Mouse (Mus musculus) limb, embryonic 13.5 days (tissue): ENCODE measurements at regions not wholly inside any gene's neighbourhood (a gene's known extent, or its start where the extent isn't known, plus 50 kb on each side); places are given as distances from the start of the nearest gene placed in this dataset.

Experiments
- ATAC-seq: fragments of 200-750 bp; cut with Nextera tagmentation; 2 replicates; pipeline ENCODE4 v1.8.0; 2017; ENCODE audit warnings: low read depth, moderate number of reproducible peaks, moderate TSS enrichment; ENCODE audit not compliant: low FRiP score
- H3K27ac ChIP-seq: fragments of 300-500 bp; sonication (generic); 2 replicates; pipeline ENCODE4 v1.5.1; 2015; ENCODE audit warnings: inconsistent platforms, mild to moderate bottlenecking, moderate library complexity
- H3K27me3 ChIP-seq: fragments of 300-500 bp; sonication (generic); 2 replicates; pipeline ENCODE4 v1.6.1; 2015; ENCODE audit warnings: mild to moderate bottlenecking, inconsistent platforms
- H3K36me3 ChIP-seq: fragments of 300-500 bp; sonication (generic); 2 replicates; pipeline ENCODE4 v1.6.1; 2015; ENCODE audit warnings: inconsistent platforms, mild to moderate bottlenecking, moderate library complexity
- H3K4me1 ChIP-seq: fragments of 300-500 bp; sonication (generic); 2 replicates; pipeline ENCODE4 v1.6.1; 2015; ENCODE audit warnings: inconsistent platforms
- H3K4me2 ChIP-seq: fragments of 300-500 bp; sonication (generic); replicated peaks from 2 replicates; pipeline ENCODE4 v1.6.1; 2015; ENCODE audit warnings: inconsistent platforms, mild to moderate bottlenecking, moderate library complexity
- H3K4me3 ChIP-seq: fragments of 300-500 bp; sonication (generic); 2 replicates; pipeline ENCODE4 v1.5.1; 2015; ENCODE audit warnings: moderate library complexity, mild to moderate bottlenecking, inconsistent platforms
- H3K9ac ChIP-seq: fragments of 300-500 bp; sonication (generic); 2 replicates; pipeline ENCODE4 v1.6.1; 2015; ENCODE audit warnings: mild to moderate bottlenecking, inconsistent platforms
- H3K9me3 ChIP-seq: fragments of 300-500 bp; sonication (generic); 2 replicates; pipeline ENCODE4 v1.6.1; 2016; ENCODE audit warnings: inconsistent platforms
- WGBS: fragments of 180-500 bp; shearing (Covaris S2); methylation state at CpG from one replicate; pipeline ENCODE4 v1.1.7; 2015; 5-methylcytosine and 5-hydroxymethylcytosine counted together

DNA sequence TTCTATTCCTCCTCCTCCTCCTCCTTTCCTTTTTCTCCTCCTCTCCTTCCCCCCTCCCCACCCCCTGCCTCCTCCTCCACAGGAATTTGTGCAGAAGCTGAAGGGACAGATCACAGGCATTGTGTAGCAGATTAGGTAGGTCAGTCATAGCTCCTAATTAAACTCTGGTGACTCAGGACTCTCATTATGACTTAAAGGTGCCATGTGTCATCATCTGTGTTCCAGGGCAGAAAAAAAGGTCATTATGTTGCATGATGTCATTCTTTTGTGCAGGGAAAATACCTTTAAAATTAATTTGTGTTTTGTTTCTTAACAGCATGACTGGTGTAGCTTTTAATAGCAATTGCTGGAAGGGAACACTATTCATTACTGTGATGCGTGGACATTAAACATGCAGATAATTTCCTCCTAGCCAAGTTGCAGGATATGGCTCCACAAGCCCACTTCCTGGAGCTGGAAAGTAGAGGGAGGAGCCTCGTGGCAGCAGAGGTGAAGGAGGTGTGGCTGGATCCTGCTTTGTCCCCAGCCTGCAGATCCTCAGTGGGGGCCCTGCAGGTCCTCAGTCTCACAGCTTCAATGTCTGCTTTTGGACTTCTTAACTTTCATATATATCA, 62.4 kb upstream of the Jazf1 start:
- no peak for ATAC-seq
- Histone ChIP-seq H3K9ac (no peak overlapping the region), H3K27me3 (no peaks in the 10 kb centered on the region), H3K4me2 (no peak overlapping the region), H3K4me1 (peaks cover 14% of the 10 kb centered on the region; the same call in 1 of the 2 replicates), H3K36me3 (no peaks in the 10 kb centered on the region), H3K27ac (no peak overlapping the region), H3K9me3 (no peaks in the 10 kb centered on the region), H3K4me3 (no peak overlapping the region)
- WGBS, result 16% methylated on average over 2 of the region's 2 CpGs

GRCm38 (mm10) chr6:53126776-53127175, 58.3 kb upstream of the Jazf1 start:
- Histone ChIP-seq H3K27ac (no peak overlapping the region), H3K4me1 (peaks cover 8% of the 10 kb centered on the region; the same call in 1 of the 2 replicates), H3K36me3 (no peaks in the 10 kb centered on the region), H3K4me2 (no peak overlapping the region), H3K9me3 (no peaks in the 10 kb centered on the region), H3K4me3 (no peak overlapping the region), H3K9ac (no peak overlapping the region), H3K27me3 (no peaks in the 10 kb centered on the region)
- ATAC-seq, result no peak
- WGBS, result 78% methylated on average over 5 of the region's 5 CpGs

GRCm38 (mm10) chr6:53124800-53125450, 56.5 kb upstream of the Jazf1 start:
- no peak overlapping the region for H3K4me2 ChIP-seq
- H3K9me3 ChIP-seq, result no peaks in the 10 kb centered on the region
- no peak overlapping the region for H3K4me3 ChIP-seq
- H3K27ac ChIP-seq, result no peak overlapping the region
- WGBS, result 84% methylated on average over 17 of the region's 17 CpGs
- no peak for ATAC-seq
- H3K27me3 ChIP-seq, result no peaks in the 10 kb centered on the region
- no peak overlapping the region for H3K9ac ChIP-seq
- no peaks in the 10 kb centered on the region for H3K4me1 ChIP-seq
- H3K36me3 ChIP-seq, result no peaks in the 10 kb centered on the region

DNA sequence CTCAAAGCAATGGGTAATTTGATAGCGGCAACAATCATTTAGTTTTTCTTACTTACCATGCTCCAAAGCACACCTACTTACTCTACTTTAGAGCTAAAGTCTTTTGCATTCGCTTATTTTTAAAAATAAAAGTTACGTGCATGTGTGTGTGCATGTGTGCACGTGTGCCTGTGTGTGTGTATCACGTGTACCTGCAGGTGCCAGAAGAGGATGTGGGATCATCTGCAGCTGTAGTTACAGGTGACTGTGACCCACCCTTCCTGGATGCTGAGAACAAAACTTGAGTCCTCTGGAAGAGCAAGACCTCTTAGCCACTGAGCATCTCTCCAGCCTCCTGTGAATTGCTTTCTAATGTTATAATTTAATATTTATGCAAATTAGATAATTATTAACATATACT, 52.0 kb upstream of the Jazf1 start:
- no peak for ATAC-seq
- Histone ChIP-seq H3K4me3 (no peak overlapping the region), H3K9ac (no peak overlapping the region), H3K4me2 (no peak overlapping the region), H3K4me1 (no peaks in the 10 kb centered on the region), H3K36me3 (no peaks in the 10 kb centered on the region), H3K27ac (no peak overlapping the region), H3K9me3 (no peaks in the 10 kb centered on the region), H3K27me3 (no peaks in the 10 kb centered on the region)
- 93% methylated on average over 5 of the region's 5 CpGs for WGBS
